Mouse (Mus musculus) limb, embryonic 13.5 days (tissue): ENCODE measurements around the gene Aspm. TPM values are rescaled to one million over a fixed set of nuclear protein-coding genes. Genes with fewer than 3 reads are reported as not detected.

Experiments used
- ATAC-seq: fragments of 200-750 bp; cut with Nextera tagmentation; 2 replicates; pipeline ENCODE4 v1.8.0; 2017; ENCODE audit warnings: low read depth, moderate number of reproducible peaks, moderate TSS enrichment; ENCODE audit not compliant: low FRiP score
- H3K27ac ChIP-seq: fragments of 300-500 bp; sonication (generic); 2 replicates; pipeline ENCODE4 v1.5.1; 2015; ENCODE audit warnings: inconsistent platforms, mild to moderate bottlenecking, moderate library complexity
- H3K27me3 ChIP-seq: fragments of 300-500 bp; sonication (generic); 2 replicates; pipeline ENCODE4 v1.6.1; 2015; ENCODE audit warnings: mild to moderate bottlenecking, inconsistent platforms
- H3K36me3 ChIP-seq: fragments of 300-500 bp; sonication (generic); 2 replicates; pipeline ENCODE4 v1.6.1; 2015; ENCODE audit warnings: inconsistent platforms, mild to moderate bottlenecking, moderate library complexity
- H3K4me1 ChIP-seq: fragments of 300-500 bp; sonication (generic); 2 replicates; pipeline ENCODE4 v1.6.1; 2015; ENCODE audit warnings: inconsistent platforms
- H3K4me2 ChIP-seq: fragments of 300-500 bp; sonication (generic); replicated peaks from 2 replicates; pipeline ENCODE4 v1.6.1; 2015; ENCODE audit warnings: inconsistent platforms, mild to moderate bottlenecking, moderate library complexity
- H3K4me3 ChIP-seq: fragments of 300-500 bp; sonication (generic); 2 replicates; pipeline ENCODE4 v1.5.1; 2015; ENCODE audit warnings: moderate library complexity, mild to moderate bottlenecking, inconsistent platforms
- H3K9ac ChIP-seq: fragments of 300-500 bp; sonication (generic); 2 replicates; pipeline ENCODE4 v1.6.1; 2015; ENCODE audit warnings: mild to moderate bottlenecking, inconsistent platforms
- H3K9me3 ChIP-seq: fragments of 300-500 bp; sonication (generic); 2 replicates; pipeline ENCODE4 v1.6.1; 2016; ENCODE audit warnings: inconsistent platforms
- WGBS: fragments of 180-500 bp; shearing (Covaris S2); methylation state at CpG from one replicate; pipeline ENCODE4 v1.1.7; 2015; 5-methylcytosine and 5-hydroxymethylcytosine counted together
- polyA plus RNA-seq: library from polyadenylated mRNA; unstranded; fragments of >200 nt; fragmentation: Nextera tagmentation; extraction: Ambion mirVana; gene quantifications from 2 replicates; pipeline ENCODE4 v1.2.1, GENCODE M21; 2015

The Aspm gene
- polyA plus RNA-seq, 1 experiment from 2014 or later: 16.8 TPM

DNA sequence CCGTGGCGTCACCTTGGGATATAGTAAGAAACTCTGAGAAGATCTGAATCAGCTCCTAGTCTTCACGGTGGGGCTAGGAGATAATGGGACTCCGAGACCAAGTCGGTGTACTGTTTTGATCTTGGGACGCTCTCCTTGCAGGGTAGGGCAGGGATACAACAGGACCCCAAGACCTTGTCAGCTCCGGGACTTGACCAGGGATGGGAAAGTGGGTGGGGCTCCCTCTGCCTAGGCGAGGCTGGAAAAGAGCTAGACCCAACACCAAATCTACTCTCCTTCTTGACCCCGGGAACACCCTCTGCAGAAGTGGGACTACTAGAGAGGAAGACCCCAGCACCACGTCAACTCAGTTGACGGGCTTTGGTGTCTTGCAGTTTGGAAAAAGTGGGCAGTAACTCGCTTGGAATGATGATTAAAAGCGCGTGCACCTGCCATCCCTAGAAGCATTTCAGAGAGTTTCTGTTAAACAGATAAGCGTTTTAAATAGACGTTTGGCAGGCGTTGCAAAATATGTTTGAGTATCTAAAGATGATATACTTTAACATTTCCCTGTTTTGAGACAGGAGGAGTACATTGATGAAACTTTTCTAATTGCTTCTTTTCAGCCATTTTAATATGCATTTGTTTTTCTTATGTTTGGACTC lies 776 bp downstream of the Aspm start:
- H3K9me3 ChIP-seq: no peaks in the 10 kb centered on the region
- WGBS: 3% methylated on average over 17 of the region's 17 CpGs
- no peak overlapping the region for H3K27ac ChIP-seq
- ATAC-seq: peak; percentile 20
- peak overlapping the region; percentile 85 for H3K4me3 ChIP-seq
- H3K36me3 ChIP-seq: peaks cover 21% of the 10 kb centered on the region
- H3K4me2 ChIP-seq: peak overlapping the region; percentile 91
- H3K9ac ChIP-seq: peak overlapping the region; percentile 80
- H3K4me1 ChIP-seq: peaks cover 19% of the 10 kb centered on the region
- no peaks in the 10 kb centered on the region for H3K27me3 ChIP-seq

DNA sequence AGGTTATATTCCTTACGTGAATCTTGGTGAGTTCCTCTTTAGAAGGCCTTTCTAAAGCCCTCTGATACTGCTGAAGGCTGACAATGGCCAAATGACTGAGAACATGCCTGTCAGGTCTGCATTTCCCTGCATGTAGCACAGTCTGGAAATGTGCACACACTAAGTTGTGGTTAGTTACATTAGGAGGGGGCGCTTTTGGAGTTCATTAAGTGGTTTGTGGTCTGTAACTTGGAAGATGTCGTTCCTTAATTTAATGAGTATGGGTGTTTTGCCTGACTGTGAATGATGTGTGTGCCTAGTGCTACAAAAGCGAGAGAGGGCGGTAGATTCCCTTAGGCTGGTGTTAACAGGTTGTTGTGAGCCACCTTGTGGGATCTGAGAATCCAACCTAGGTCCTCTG lies 6.2 kb downstream of the Aspm start:
- no peak overlapping the region for H3K4me2 ChIP-seq
- peaks cover 53% of the 10 kb centered on the region for H3K36me3 ChIP-seq
- no peak for ATAC-seq
- no peak overlapping the region for H3K27ac ChIP-seq
- peaks cover 17% of the 10 kb centered on the region for H3K4me1 ChIP-seq
- H3K4me3 ChIP-seq: no peak overlapping the region
- H3K9ac ChIP-seq: no peak overlapping the region
- no peaks in the 10 kb centered on the region for H3K9me3 ChIP-seq
- no peaks in the 10 kb centered on the region for H3K27me3 ChIP-seq
- 79% methylated on average over 5 of the region's 5 CpGs for WGBS

DNA sequence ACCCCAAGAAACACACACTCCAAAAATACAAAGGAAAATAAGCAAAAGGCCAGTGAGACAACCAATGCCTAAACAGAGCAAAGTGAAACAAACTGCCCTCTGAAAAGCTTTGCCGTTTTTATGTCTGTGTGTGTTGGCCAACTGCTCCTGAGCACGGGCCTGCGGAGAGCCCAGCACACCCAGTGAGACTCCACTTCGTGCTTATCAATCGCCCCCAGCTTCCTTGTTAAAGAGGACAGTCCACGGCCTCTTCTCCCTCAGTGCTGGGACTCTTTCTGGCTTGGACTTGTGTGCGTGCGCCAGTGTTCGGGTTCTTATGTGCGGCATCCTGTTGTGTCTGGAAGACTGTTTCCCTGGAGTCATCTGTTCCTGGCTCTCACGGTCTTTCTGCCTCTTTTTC lies 11.4 kb downstream of the Aspm start:
- H3K9ac ChIP-seq: no peak overlapping the region
- 0 out of 2 replicates have a peak, but pooled peaks cover under 1% of the 10 kb centered on the region for H3K4me1 ChIP-seq
- ATAC-seq: no peak
- H3K27me3 ChIP-seq: no peaks in the 10 kb centered on the region
- no peak overlapping the region for H3K4me3 ChIP-seq
- H3K36me3 ChIP-seq: peaks cover 64% of the 10 kb centered on the region
- WGBS: 88% methylated on average over 11 of the region's 11 CpGs
- no peak overlapping the region for H3K27ac ChIP-seq
- H3K4me2 ChIP-seq: no peak overlapping the region
- H3K9me3 ChIP-seq: no peaks in the 10 kb centered on the region

DNA sequence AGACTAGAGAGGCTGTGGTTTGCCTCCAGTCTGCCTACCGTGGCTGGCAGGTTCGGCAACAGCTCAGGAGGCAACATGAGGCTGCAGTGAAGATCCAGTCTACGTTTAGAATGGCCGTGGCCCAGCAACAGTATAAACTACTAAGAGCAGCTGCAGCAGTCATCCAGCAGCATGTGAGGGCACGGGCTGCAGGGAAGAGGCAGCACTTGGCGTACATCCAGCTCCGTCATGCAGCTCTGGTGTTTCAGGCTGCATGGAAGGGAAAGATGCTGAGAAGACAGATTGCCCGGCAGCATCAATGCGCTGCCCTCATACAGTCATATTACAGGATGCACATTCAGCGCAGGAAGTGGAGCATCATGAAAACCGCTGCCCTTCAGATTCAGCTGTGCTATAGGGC lies 24.3 kb downstream of the Aspm start:
- Histone ChIP-seq H3K4me1 (no peaks in the 10 kb centered on the region), H3K36me3 (peaks cover 86% of the 10 kb centered on the region), H3K27me3 (no peaks in the 10 kb centered on the region), H3K27ac (no peak overlapping the region), H3K9me3 (no peaks in the 10 kb centered on the region), H3K9ac (no peak overlapping the region), H3K4me3 (no peak overlapping the region), H3K4me2 (no peak overlapping the region)
- 94% methylated on average over 11 of the region's 11 CpGs for WGBS
- ATAC-seq: no peak

DNA sequence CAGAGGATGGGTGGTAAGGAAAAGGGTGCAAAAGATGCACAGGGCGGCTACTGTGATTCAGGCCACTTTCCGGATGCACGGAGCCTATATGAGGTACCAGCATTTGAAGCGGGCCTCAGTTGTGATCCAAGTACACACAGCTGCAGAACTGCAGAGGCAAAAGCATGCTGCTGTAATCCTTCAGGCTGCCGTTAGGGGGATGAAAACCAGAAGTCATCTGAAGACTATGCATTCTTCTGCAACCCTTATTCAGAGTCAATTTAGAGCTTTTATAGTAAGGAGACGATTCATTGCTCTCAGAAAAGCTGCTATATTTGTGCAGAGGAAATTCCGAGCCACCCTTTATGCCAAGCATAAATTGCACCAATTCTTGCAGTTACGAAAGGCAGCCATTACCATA lies 25.7 kb downstream of the Aspm start:
- no peaks in the 10 kb centered on the region for H3K9me3 ChIP-seq
- ATAC-seq: no peak
- WGBS: 90% methylated on average over 8 of the region's 8 CpGs
- no peaks in the 10 kb centered on the region for H3K27me3 ChIP-seq
- H3K27ac ChIP-seq: no peak overlapping the region
- no peak overlapping the region for H3K4me3 ChIP-seq
- no peaks in the 10 kb centered on the region for H3K4me1 ChIP-seq
- H3K36me3 ChIP-seq: peaks cover 76% of the 10 kb centered on the region
- H3K4me2 ChIP-seq: no peak overlapping the region
- no peak overlapping the region for H3K9ac ChIP-seq

DNA sequence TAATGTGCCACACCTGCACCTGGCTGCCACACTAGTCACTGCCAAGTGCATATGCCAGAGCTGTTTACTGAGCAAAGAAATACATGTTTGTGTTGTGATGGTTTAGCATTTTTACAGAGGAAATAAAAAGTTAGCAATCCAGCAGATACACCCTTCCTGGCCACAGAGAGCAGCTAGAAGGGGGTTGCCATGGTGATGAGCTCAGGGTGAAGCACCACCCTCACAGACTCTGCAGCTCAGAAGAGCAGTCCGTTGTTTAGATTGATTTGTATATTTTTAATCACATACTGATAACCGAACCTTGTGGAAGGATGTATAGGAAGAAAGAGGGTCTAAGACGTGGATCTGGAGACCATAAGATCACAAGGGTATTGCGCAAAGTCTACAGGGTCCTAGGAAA lies 26.6 kb downstream of the Aspm start:
- peaks cover 70% of the 10 kb centered on the region for H3K36me3 ChIP-seq
- no peak overlapping the region for H3K4me3 ChIP-seq
- no peaks in the 10 kb centered on the region for H3K9me3 ChIP-seq
- ATAC-seq: no peak
- no peaks in the 10 kb centered on the region for H3K27me3 ChIP-seq
- no peaks in the 10 kb centered on the region for H3K4me1 ChIP-seq
- H3K27ac ChIP-seq: no peak overlapping the region
- no peak overlapping the region for H3K4me2 ChIP-seq
- no peak overlapping the region for H3K9ac ChIP-seq
- 92% methylated on average over 4 of the region's 4 CpGs for WGBS

DNA sequence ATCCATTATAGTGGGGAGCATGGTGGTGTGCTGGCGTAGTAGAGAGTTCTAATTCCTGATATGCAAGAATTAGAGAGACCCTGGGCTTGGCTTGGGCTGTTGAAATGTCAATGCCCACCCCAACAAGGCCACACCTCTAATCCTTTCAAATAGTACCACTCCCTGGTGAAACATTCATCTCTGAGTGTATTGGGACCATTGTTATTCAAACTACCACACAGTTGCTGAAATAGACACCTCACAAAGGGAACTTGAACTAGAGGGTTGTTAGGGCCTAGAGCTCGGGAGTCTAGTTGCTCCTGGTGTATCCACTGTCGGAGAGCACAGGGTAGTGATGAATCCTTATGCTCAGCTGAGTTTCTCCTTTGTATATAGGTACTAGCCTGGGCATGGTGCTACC lies 40.1 kb downstream of the Aspm start:
- H3K4me2 ChIP-seq: no peak overlapping the region
- no peak for ATAC-seq
- H3K4me1 ChIP-seq: no peaks in the 10 kb centered on the region
- H3K27me3 ChIP-seq: no peaks in the 10 kb centered on the region
- H3K9ac ChIP-seq: no peak overlapping the region
- no peak overlapping the region for H3K4me3 ChIP-seq
- WGBS: 84% methylated on average over 3 of the region's 3 CpGs
- H3K27ac ChIP-seq: no peak overlapping the region
- H3K9me3 ChIP-seq: no peaks in the 10 kb centered on the region
- peaks cover 38% of the 10 kb centered on the region for H3K36me3 ChIP-seq

DNA sequence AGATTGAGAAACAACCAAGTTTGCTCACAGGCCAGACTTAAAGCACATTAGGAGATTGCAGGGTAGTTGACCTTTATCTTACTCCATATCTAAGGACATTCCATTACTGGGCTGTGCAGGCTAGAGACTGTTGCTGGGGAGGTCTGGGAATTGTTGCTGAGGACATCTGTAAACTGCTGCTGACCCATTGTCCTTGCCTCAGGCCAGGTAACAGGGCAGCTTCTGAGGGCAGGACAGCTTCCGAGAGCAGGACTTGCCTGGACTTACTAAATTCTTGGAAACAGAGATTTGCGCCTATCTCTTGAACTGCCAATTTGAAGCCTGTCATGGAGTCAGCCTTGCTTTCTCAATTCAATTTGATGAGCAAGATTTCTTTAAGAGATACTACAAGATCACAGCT lies 40.8 kb downstream of the Aspm start:
- H3K36me3 ChIP-seq: peaks cover 31% of the 10 kb centered on the region

DNA sequence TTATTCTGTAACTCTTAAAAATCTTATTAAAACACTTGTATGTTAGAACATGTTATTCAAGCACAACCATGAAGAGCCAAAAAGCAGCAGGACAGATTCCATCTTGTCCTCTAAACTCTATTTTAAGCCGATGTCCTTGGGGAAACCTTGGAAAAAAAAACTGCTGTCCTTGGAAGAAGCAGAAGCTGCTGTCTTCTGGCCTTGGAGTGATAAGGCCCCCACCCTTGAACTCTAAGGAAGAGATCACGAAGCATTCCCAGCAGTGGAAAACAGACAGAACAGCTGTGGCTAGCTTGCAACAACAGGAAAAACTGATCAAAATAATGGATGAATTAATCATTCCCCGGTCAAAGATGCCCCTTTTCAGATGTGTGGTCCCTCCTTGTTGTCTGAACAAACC lies 41.6 kb downstream of the Aspm start:
- no peak overlapping the region for H3K27ac ChIP-seq
- no peak for ATAC-seq
- H3K9me3 ChIP-seq: no peaks in the 10 kb centered on the region
- H3K4me1 ChIP-seq: no peaks in the 10 kb centered on the region
- 90% methylated on average over 3 of the region's 3 CpGs for WGBS
- H3K27me3 ChIP-seq: no peaks in the 10 kb centered on the region
- peaks cover 26% of the 10 kb centered on the region for H3K36me3 ChIP-seq
- no peak overlapping the region for H3K4me2 ChIP-seq
- no peak overlapping the region for H3K9ac ChIP-seq
- no peak overlapping the region for H3K4me3 ChIP-seq

More for the DNA sequence above, 40.8 kb downstream of the Aspm start:
- Histone ChIP-seq H3K27ac (no peak overlapping the region), H3K27me3 (no peaks in the 10 kb centered on the region), H3K9me3 (no peaks in the 10 kb centered on the region), H3K9ac (no peak overlapping the region), H3K4me1 (no peaks in the 10 kb centered on the region), H3K4me2 (no peak overlapping the region), H3K4me3 (no peak overlapping the region)
- ATAC-seq: no peak
- 87% methylated on average over 2 of the region's 2 CpGs for WGBS

DNA sequence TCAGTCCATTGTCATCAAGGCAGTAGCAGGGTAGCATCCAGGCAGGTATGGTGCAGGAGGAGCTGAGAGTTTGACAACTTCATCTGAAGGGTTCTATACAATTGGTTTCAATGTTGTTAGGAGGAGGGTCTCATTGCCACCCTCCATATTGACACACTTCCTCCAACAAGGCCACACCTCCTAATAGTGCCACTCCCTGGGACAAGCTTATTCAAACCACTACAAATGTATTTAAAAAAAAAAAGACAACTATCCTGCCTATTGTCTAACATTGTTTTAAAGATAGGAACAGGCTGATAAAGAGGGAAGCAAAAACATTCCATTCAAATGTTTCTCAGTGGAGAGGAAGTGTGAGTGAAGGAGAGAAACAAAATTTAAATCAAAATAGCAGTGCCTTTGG lies 45.2 kb downstream of the Aspm start:
- H3K9ac ChIP-seq: no peak overlapping the region
- H3K27ac ChIP-seq: no peak overlapping the region
- no peak overlapping the region for H3K4me3 ChIP-seq
- H3K27me3 ChIP-seq: no peaks in the 10 kb centered on the region
- no peaks in the 10 kb centered on the region for H3K4me1 ChIP-seq
- no peak for ATAC-seq
- H3K36me3 ChIP-seq: peaks cover 2% of the 10 kb centered on the region
- H3K9me3 ChIP-seq: no peaks in the 10 kb centered on the region
- H3K4me2 ChIP-seq: no peak overlapping the region

DNA sequence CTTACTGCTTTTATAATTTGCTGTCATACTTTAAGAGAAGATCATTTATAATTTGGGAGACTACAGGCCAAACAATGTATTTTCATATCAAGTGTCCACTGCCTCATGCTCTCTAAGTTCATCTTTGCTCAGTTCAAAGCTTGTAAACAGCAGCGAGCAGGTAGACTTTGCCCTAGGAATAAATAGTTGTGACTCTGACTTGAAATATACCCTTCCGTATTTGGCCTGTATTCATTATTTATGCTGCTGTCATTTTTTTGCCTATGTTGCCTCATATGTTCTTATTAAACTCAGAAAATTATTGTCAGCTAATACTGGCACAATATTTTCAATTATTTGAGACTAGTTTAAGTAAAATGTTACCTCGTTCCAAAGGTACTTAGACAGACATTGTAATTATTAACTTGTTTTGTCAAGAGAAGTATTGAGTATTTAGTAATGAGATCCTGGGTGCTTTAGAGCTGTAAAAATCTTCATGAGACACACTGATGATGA lies 46.7 kb downstream of the Aspm start, which contains the start of gene F13b:
Gene F13b, plus strand, starts transcription at position 445 of the 495 bp plus-strand sequence.
- H3K9ac ChIP-seq: no peak within 1 kb of the TSS
- H3K4me1 ChIP-seq: no peaks in the 10 kb centered on the region
- H3K4me2 ChIP-seq: no peak within 1 kb of the TSS
- no peaks in the 10 kb centered on the region for H3K9me3 ChIP-seq
- H3K27me3 ChIP-seq: no peaks in the 10 kb centered on the region
- no peak within 1 kb of the TSS for H3K27ac ChIP-seq
- no peak within 1 kb of the TSS for H3K4me3 ChIP-seq
- no peak for ATAC-seq
- 91% methylated on average over 3 of the region's 3 CpGs for WGBS
- H3K36me3 ChIP-seq: no peaks in the 10 kb centered on the region

DNA sequence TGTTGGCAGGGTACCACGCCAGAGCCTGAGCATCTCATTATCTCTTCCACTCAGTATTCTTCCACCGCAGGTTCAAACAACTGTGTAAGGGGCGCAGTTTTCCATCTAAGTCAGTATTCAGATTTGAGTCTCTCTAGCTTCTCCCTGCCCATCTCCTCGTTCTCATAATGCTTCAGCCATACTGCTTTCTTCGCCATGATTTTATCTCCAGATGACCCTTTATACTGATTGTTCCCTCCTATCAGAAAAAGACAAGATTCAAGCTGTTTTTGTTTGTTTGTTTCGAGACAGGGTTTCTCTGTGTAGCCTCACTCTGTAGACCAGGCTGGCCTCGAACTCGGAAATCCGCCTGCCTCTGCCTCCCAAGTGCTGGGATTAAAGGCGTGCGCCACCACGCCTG lies 60.0 kb downstream of the Aspm start:
- Histone ChIP-seq H3K36me3 (no peaks in the 10 kb centered on the region), H3K27me3 (no peaks in the 10 kb centered on the region), H3K27ac (no peak overlapping the region), H3K9ac (no peak overlapping the region), H3K4me1 (no peaks in the 10 kb centered on the region), H3K4me2 (no peak overlapping the region), H3K9me3 (no peaks in the 10 kb centered on the region), H3K4me3 (no peak overlapping the region)
- 92% methylated on average over 12 of the region's 12 CpGs for WGBS
- ATAC-seq: no peak
